Mouse (Mus musculus) hindbrain, embryonic 13.5 days (tissue): Measurements from ENCODE around the gene Rab5b. TPM values are rescaled to one million over a fixed set of nuclear protein-coding genes. Genes with fewer than 3 reads are reported as not detected.
"Not testable (repeated sequence)": the region's sequence is repeated elsewhere in the genome, so short reads cannot be mapped to it uniquely, and the experiment has no call there.

ENCODE experiments used
- ATAC-seq: fragments of 200-750 bp; cut with Nextera tagmentation; 2 replicates; pipeline ENCODE4 v1.8.0; 2017; ENCODE audit warnings: moderate TSS enrichment; ENCODE audit not compliant: low FRiP score
- H3K27ac ChIP-seq: fragments of 300-500 bp; sonication (generic); 2 replicates; pipeline ENCODE4 v1.5.1; 2015; ENCODE audit warnings: inconsistent platforms, mild to moderate bottlenecking, moderate library complexity
- H3K27me3 ChIP-seq: fragments of 300-500 bp; sonication (generic); 2 replicates; pipeline ENCODE4 v1.6.1; 2015; ENCODE audit warnings: mild to moderate bottlenecking, inconsistent platforms
- H3K36me3 ChIP-seq: fragments of 300-500 bp; sonication (generic); 2 replicates; pipeline ENCODE4 v1.6.1; 2015; ENCODE audit warnings: mild to moderate bottlenecking, inconsistent platforms
- H3K4me1 ChIP-seq: fragments of 300-500 bp; sonication (generic); replicated peaks from 2 replicates; pipeline ENCODE4 v1.6.1; 2015; ENCODE audit warnings: inconsistent platforms
- H3K4me2 ChIP-seq: fragments of 300-500 bp; sonication (generic); 2 replicates; pipeline ENCODE4 v1.6.1; 2015; ENCODE audit warnings: inconsistent platforms, mild to moderate bottlenecking, moderate library complexity
- H3K4me3 ChIP-seq: fragments of 300-500 bp; sonication (generic); 2 replicates; pipeline ENCODE4 v1.5.1; 2015; ENCODE audit warnings: mild to moderate bottlenecking, inconsistent platforms
- H3K9ac ChIP-seq: fragments of 300-500 bp; sonication (generic); 2 replicates; pipeline ENCODE4 v1.6.1; 2015; ENCODE audit warnings: mild to moderate bottlenecking, inconsistent platforms
- H3K9me3 ChIP-seq: fragments of 300-500 bp; sonication (generic); 2 replicates; pipeline ENCODE4 v1.6.1; 2016; ENCODE audit warnings: inconsistent platforms
- WGBS: fragments of 180-500 bp; shearing (Covaris S2); methylation state at CpG from one replicate; pipeline ENCODE4 v1.1.7; 2015; 5-methylcytosine and 5-hydroxymethylcytosine counted together
- polyA plus RNA-seq: library from polyadenylated mRNA; unstranded; fragments of >200 nt; fragmentation: Nextera tagmentation; extraction: Ambion mirVana; gene quantifications from 2 replicates; pipeline ENCODE4 v1.2.1, GENCODE M21; 2015

Rab5b gene
- polyA plus RNA-seq, 1 experiment from 2014 or later, result 99.1 TPM

DNA sequence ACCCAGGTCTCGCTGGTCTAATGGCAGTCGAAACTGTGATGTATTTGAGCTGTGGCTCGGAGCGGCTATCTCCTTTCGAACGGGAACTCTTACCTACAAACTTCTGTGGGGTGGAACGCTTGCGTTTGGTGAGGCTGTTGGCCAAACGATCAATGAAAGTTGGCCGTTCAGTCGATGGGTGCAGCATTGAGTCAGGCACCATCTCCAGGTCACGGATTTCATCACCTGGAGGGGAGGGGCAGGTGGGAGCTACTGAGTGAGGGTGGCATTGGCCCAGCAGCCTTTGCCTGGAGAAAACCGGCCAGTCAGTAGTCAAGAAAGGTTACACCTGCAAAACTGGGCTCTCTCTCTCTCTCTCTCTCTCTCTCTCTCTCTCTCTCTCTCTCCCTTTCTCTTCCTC, 60.4 kb downstream of the Rab5b start:
- Histone ChIP-seq H3K4me2 (no peak overlapping the region), H3K4me3 (no peak overlapping the region), H3K27ac (no peak overlapping the region), H3K9ac (no peak overlapping the region), H3K9me3 (no peaks in the 10 kb centered on the region), H3K4me1 (peaks cover 9% of the 10 kb centered on the region), H3K27me3 (no peaks in the 10 kb centered on the region), H3K36me3 (peaks cover 74% of the 10 kb centered on the region)
- WGBS, result 95% methylated on average over 13 of the region's 13 CpGs
- no peak for ATAC-seq

DNA sequence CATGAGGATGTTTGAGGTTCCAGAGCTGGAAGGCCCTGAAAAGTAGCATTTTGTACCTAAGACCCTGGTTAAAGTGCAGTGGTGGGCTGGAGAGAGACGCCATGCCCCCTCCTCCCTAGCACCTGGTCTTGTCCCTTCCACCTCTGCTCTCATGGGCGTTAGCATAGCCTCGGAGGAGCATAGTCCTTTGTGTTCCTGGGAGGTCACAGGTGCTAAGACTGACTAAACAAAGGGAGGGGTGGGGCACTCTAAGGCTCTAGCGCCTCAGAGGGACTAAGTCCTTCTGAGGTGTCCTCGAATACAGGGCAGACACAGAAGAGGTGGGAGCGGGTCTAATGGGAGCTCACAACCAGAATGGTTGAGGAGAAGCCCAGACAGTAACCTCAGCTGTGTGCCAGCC, 64.5 kb downstream of the Rab5b start:
- Histone ChIP-seq H3K27ac (no peak overlapping the region), H3K4me2 (no peak overlapping the region), H3K9me3 (no peaks in the 10 kb centered on the region), H3K27me3 (no peaks in the 10 kb centered on the region), H3K36me3 (peaks cover 42% of the 10 kb centered on the region), H3K9ac (no peak overlapping the region), H3K4me3 (no peak overlapping the region), H3K4me1 (no peaks in the 10 kb centered on the region)
- ATAC-seq, result no peak
- WGBS, result 25% methylated on average over 6 of the region's 6 CpGs

- 89% methylated on average over 5 of the region's 5 CpGs for WGBS
- not testable (repeated sequence) for H3K9me3 ChIP-seq, ATAC-seq
Observed at GRCm38 (mm10) chr10:128630306-128630705, 65.8 kb downstream of the Rab5b start.

GRCm38 (mm10) chr10:128629746-128630145, 66.3 kb downstream of the Rab5b start:
- H3K4me1 ChIP-seq, result peaks cover 11% of the 10 kb centered on the region
- 67% methylated on average over 2 of the region's 2 CpGs for WGBS
- peaks cover 28% of the 10 kb centered on the region for H3K36me3 ChIP-seq
- no peaks in the 10 kb centered on the region for H3K27me3 ChIP-seq
- no peaks in the 10 kb centered on the region for H3K9me3 ChIP-seq
- no peak for ATAC-seq
- H3K4me2 ChIP-seq, result no peak overlapping the region
- H3K9ac ChIP-seq, result no peak overlapping the region
- no peak overlapping the region for H3K27ac ChIP-seq
- no peak overlapping the region for H3K4me3 ChIP-seq

More at GRCm38 (mm10) chr10:128630306-128630705, 65.8 kb downstream of the Rab5b start:
- not testable (repeated sequence) for H3K27ac ChIP-seq, H3K27me3 ChIP-seq, H3K4me1 ChIP-seq, H3K4me2 ChIP-seq, H3K9ac ChIP-seq, H3K4me3 ChIP-seq
- peaks cover 30% of the 10 kb centered on the region for H3K36me3 ChIP-seq

DNA sequence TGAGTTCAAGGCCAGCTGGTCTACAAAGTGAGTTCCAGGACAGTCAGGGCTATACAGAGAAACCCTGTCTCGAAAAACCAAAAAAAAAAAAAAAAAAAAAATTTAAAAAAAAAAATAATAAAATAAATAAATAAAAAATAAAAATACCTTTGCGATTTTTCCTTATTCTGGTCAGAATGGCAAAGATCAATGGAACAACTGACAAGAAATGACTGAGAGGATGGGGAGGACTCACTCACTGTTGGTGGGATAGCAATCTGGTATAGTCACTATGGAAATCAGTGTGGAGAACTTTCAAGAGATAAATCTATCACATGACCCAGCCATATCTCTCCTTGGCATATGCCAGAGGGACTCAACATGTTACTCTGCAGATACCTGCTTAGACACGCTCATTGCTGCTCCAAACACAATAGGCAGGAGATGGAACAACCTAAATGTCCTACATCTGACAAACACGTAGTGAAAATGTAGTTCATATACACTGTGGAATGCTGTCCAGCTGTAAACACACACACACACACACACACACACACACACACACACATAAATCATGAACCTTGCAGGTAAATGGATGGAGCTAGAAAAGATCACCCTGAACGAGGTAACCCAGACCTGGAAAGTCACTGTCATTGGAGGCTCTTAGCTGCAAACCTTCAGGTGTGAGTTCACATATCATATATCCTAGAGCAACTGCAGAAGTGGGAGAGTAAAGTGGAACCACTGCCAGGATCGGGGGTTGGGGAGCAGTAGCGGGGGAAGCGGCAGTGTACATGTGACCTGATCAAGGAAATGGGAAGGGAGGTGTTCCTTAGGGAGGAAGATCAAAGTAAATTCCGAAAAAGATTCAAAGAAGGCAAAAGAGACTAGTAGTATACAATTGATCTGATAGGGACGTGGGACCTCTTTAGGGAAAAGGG, 68.4 kb downstream of the Rab5b start:
- H3K4me3 ChIP-seq, result no peak overlapping the region
- H3K27ac ChIP-seq, result no peak overlapping the region; the same call in 1 of the 2 replicates
- ATAC-seq, result no peak
- no peaks in the 10 kb centered on the region for H3K9me3 ChIP-seq
- no peaks in the 10 kb centered on the region for H3K27me3 ChIP-seq
- H3K9ac ChIP-seq, result no peak overlapping the region
- peaks cover 12% of the 10 kb centered on the region for H3K4me1 ChIP-seq
- 91% methylated on average over 10 of the region's 10 CpGs for WGBS
- peaks cover 28% of the 10 kb centered on the region for H3K36me3 ChIP-seq
- H3K4me2 ChIP-seq, result no peak overlapping the region

Other genes starting within 250 kb of the Rab5b start
- gene Smarcc2, start 237.0 kb downstream of the Rab5b start, polyA plus RNA-seq, result 195 and 196 TPM in 2 replicates
- gene Myl6, start 202.1 kb downstream of the Rab5b start, polyA plus RNA-seq, result 933 and 943 TPM in 2 replicates
- 4.1 and 4.2 TPM in 2 replicates for gene Myl6b, start 197.6 kb downstream of the Rab5b start, polyA plus RNA-seq
- 16.4 and 17.6 TPM in 2 replicates for gene Esyt1, start 170.4 kb downstream of the Rab5b start, polyA plus RNA-seq
- 19.7 and 20.9 TPM in 2 replicates for gene Zc3h10, start 148.5 kb downstream of the Rab5b start, polyA plus RNA-seq
- 2,639 and 2,680 TPM in 2 replicates for gene Rpl41, start 147.0 kb downstream of the Rab5b start, polyA plus RNA-seq
- gene Pa2g4, start 130.3 kb downstream of the Rab5b start, polyA plus RNA-seq, result 125 and 129 TPM in 2 replicates
- 3.0 and 3.5 TPM in 2 replicates for gene Erbb3, start 106.6 kb downstream of the Rab5b start, polyA plus RNA-seq
- gene Rps26, start 69.5 kb downstream of the Rab5b start, polyA plus RNA-seq, result 482 and 485 TPM in 2 replicates
- gene Ikzf4, start 50.3 kb downstream of the Rab5b start, polyA plus RNA-seq, result 14.6 and 15.2 TPM in 2 replicates
- 14.4 and 14.6 TPM in 2 replicates for gene Suox, start 22.2 kb downstream of the Rab5b start, polyA plus RNA-seq
- 0.32 and 0.70 TPM in 2 replicates for gene Pmel, start 7.9 kb upstream of the Rab5b start, polyA plus RNA-seq
- 26.0 and 26.7 TPM in 2 replicates for gene Cdk2, start 8.8 kb upstream of the Rab5b start, polyA plus RNA-seq
- 6.5 and 7.0 TPM in 2 replicates for gene Dgka, start 48.6 kb upstream of the Rab5b start, polyA plus RNA-seq
- 46.5 and 50.0 TPM in 2 replicates for gene Pym1, start 51.6 kb upstream of the Rab5b start, polyA plus RNA-seq
- 0.51 and 0.71 TPM in 2 replicates for gene Mmp19, start 94.6 kb upstream of the Rab5b start, polyA plus RNA-seq
- 57.5 and 59.5 TPM in 2 replicates for gene Dnajc14, start 107.8 kb upstream of the Rab5b start, polyA plus RNA-seq
- 17.9 and 18.8 TPM in 2 replicates for gene Tmem198b, start 108.1 kb upstream of the Rab5b start, polyA plus RNA-seq
- gene Sarnp, start 121.1 kb upstream of the Rab5b start, polyA plus RNA-seq, result 185 and 190 TPM in 2 replicates
- gene Ormdl2, start 125.4 kb upstream of the Rab5b start, polyA plus RNA-seq, result 30.2 and 34.4 TPM in 2 replicates
- gene Gdf11, start 195.5 kb upstream of the Rab5b start, polyA plus RNA-seq, result 10.2 and 10.3 TPM in 2 replicates
- 198 and 229 TPM in 2 replicates for gene Cd63, start 204.7 kb upstream of the Rab5b start, polyA plus RNA-seq
- 16.6 and 19.3 TPM in 2 replicates for gene Rdh5, start 226.6 kb upstream of the Rab5b start, polyA plus RNA-seq
- 281 and 286 TPM in 2 replicates for gene Bloc1s1, start 227.8 kb upstream of the Rab5b start, polyA plus RNA-seq
- gene Itga7, start 237.6 kb upstream of the Rab5b start, polyA plus RNA-seq, result 5.2 and 6.3 TPM in 2 replicates